Mouse (Mus musculus): Measurements from ENCODE around the gene Stk17b.
"Not testable (repeated sequence)": the region's sequence is repeated elsewhere in the genome, so short reads cannot be mapped to it uniquely, and the experiment has no call there.

DNA sequence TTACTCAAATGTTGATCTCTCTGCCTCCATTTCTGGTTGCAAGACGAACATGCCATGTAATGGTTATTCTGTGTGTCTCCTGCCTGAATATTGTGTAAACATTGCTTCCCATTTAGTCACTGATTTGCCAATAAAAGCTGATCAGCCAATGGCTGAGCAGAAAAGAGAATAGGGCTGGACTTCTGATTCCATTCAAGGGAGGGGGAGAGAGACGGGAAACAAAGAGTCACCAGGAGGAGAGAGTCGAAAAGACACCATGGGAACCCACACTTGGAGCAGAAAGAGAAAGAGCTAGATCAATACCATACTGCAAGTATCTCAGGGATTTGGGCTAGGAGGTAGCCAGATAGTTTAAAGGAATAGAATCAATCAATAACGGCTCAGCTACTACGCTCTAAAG, 75.4 kb downstream of the Stk17b start:
- not testable (repeated sequence) for TF ChIP-seq CTCF (IDR thresholded peaks at IDR 0.05; ENCODE audit: borderline replicate concordance, insufficient read depth, low read depth, low read length); POLR2A (IDR thresholded peaks at IDR 0.05; ENCODE audit: borderline replicate concordance, insufficient read depth, low read length)

Measured in cerebellum, adult 2 months (tissue).